In genomic region chr14:14781169-14781568, GRCm38 (mm10) we compare ENCODE assay signal across 26 mouse cellular contexts. TPM values are rescaled to one million over a fixed set of nuclear protein-coding genes. Genes with fewer than 3 reads are reported as not detected.
DNase-seq lines count a peak whose midpoint lies in the region; ATAC-seq and TF ChIP-seq lines count a peak whose summit lies in the region.
"Had no signal": no experiment of that assay in that cellular context is flagged by ENCODE, and none has a peak within 500 bp of the region (broad histone marks: within the 10 kb centered on the region; RNA-seq: fewer than 3 reads in every experiment).

No protein-coding gene starts in this region.

- no peak for ATAC-seq in forebrain, embryonic 15.5 days (replicated peaks)
- no peak for ATAC-seq in monocyte, adult 5-6 weeks (replicated peaks; ENCODE audit: insufficient number of reproducible peaks, low FRiP score, low TSS enrichment, poor library complexity, severe bottlenecking)
- ATAC-seq: forebrain, embryonic 14.5 days; forebrain, postnatal 0 days had no signal

- H3K27ac ChIP-seq in testis, adult 2 months (ENCODE audit: control insufficient read depth, insufficient read depth, low read depth, low read length) = no peak overlapping the region
- no peak overlapping the region for H3K27ac ChIP-seq in MEL (ENCODE audit: control insufficient read depth, low read depth, low read length)
- H3K27ac ChIP-seq in forebrain, embryonic 15.5 days (replicated peaks) = no peak overlapping the region
- H3K27ac ChIP-seq: embryonic facial prominence, embryonic 13.5 days; embryonic facial prominence, embryonic 15.5 days; forebrain, embryonic 10.5 days; forebrain, embryonic 12.5 days had no signal

- no peak for TF ChIP-seq EP300 in MEL (IDR thresholded peaks at IDR 0.05; ENCODE audit: low read depth in 1 of 2, low read length in 2 of 2)

- no peak for DNase-seq in testis, postnatal 10 days (ENCODE audit: low spot score)
- DNase-seq in B cell, adult 2 months = peak; percentile 15 to 45
- DNase-seq in MEL (ENCODE audit: low read depth, low spot score) = peak; percentile 12
- DNase-seq in splenic B cell, adult 2 months (ENCODE audit: low read depth, low spot score) = peak; percentile 30
- no peak for DNase-seq in gastrocnemius, postnatal 4 days (ENCODE audit: low spot score in 2 of 2)
- DNase-seq: adrenal gland, adult 2 months; adrenal gland, postnatal 10 days; adrenal gland, postnatal 25 days; cerebellum, adult 11 months; cerebellum, adult 18-20 months; cerebellum, adult 8-10 months; cerebellum, adult 9-11 months; cerebellum, postnatal 14 days; cerebellum, postnatal 36 days; embryo, embryonic 11 days; forebrain, postnatal 0 days had no signal

- no peak for TF ChIP-seq POLR2A in testis, adult 2 months (IDR thresholded peaks at IDR 0.05; ENCODE audit: control insufficient read depth, low read depth, low read length)
- no peak for TF ChIP-seq POLR2A in MEL (IDR thresholded peaks at IDR 0.05; ENCODE audit: control insufficient read depth in 1 of 2, insufficient read depth in 1 of 2, low read depth in 1 of 2, low read length in 2 of 2, poor library complexity in 1 of 2)

- no peak overlapping the region for H3K9ac ChIP-seq in MEL (ENCODE audit: control insufficient read depth, low read depth, low read length, poor library complexity, severe bottlenecking)
- no peak overlapping the region for H3K9ac ChIP-seq in forebrain, embryonic 15.5 days (replicated peaks)
- H3K9ac ChIP-seq: embryonic facial prominence, embryonic 13.5 days; embryonic facial prominence, embryonic 15.5 days; forebrain, embryonic 12.5 days; forebrain, postnatal 0 days had no signal

- H3K36me3 ChIP-seq in testis, adult 2 months (ENCODE audit: control insufficient read depth, insufficient read depth, low read length) = no peaks in the 10 kb centered on the region; the same call in none of the 2 replicates
- H3K36me3 ChIP-seq in MEL (ENCODE audit: control insufficient read depth in 1 of 2, insufficient read depth in 2 of 2, low read length in 2 of 2) = peaks cover 0 to 7% of the 10 kb centered on the region in 2 experiments; a peak in 2 of 4 replicates
- H3K36me3 ChIP-seq in splenic B cell, adult 2 months (ENCODE audit: control insufficient read depth, insufficient read depth, low read length, poor library complexity, severe bottlenecking) = no peaks in the 10 kb centered on the region; the same call in 1 of the 2 replicates
- peaks cover 55% of the 10 kb centered on the region for H3K36me3 ChIP-seq in forebrain, embryonic 15.5 days

- TF ChIP-seq CTCF in testis, adult 2 months (IDR thresholded peaks at IDR 0.05; ENCODE audit: control insufficient read depth, insufficient read depth, insufficient replicate concordance, low read depth, low read length) = no peak
- no peak for TF ChIP-seq CTCF in MEL (IDR thresholded peaks at IDR 0.05 in 2 of 3, conservative IDR thresholded peaks at IDR 0.05 in 1 of 3; ENCODE audit: control insufficient read depth in 1 of 3, insufficient read depth in 1 of 3, low read depth in 2 of 3, low read length in 3 of 3, poor library complexity in 1 of 3, severe bottlenecking in 1 of 3)

- no peaks in the 10 kb centered on the region for H3K4me1 ChIP-seq in testis, adult 2 months (ENCODE audit: control insufficient read depth, insufficient read depth, low read length)
- no peaks in the 10 kb centered on the region for H3K4me1 ChIP-seq in MEL (ENCODE audit: control insufficient read depth in 1 of 2, insufficient read depth in 2 of 2, low read length in 2 of 2)
- H3K4me1 ChIP-seq in forebrain, embryonic 15.5 days = no peaks in the 10 kb centered on the region
- H3K4me1 ChIP-seq: embryonic facial prominence, embryonic 13.5 days; embryonic facial prominence, embryonic 15.5 days; forebrain, embryonic 10.5 days; forebrain, embryonic 12.5 days had no signal

- WGBS in forebrain, embryonic 15.5 days = 86% methylated on average over 2 of the region's 2 CpGs

- H3K4me2 ChIP-seq in forebrain, embryonic 15.5 days (replicated peaks) = no peak overlapping the region
- H3K4me2 ChIP-seq: embryonic facial prominence, embryonic 13.5 days; embryonic facial prominence, embryonic 15.5 days; forebrain, embryonic 12.5 days had no signal

- no peak for TF ChIP-seq RAD21 in MEL (IDR thresholded peaks at IDR 0.05; ENCODE audit: low read depth, low read length)

- H3K79me2 ChIP-seq in MEL (ENCODE audit: control insufficient read depth, insufficient read depth, low read length, poor library complexity) = no peaks in the 10 kb centered on the region

- H3K4me3 ChIP-seq in testis, adult 2 months (ENCODE audit: control insufficient read depth, low read depth, low read length) = peak overlapping the region; percentile 69
- no peak overlapping the region for H3K4me3 ChIP-seq in MEL (ENCODE audit: control insufficient read depth in 1 of 2, insufficient read depth in 1 of 2, low read depth in 2 of 2, low read length in 2 of 2)
- no peak overlapping the region for H3K4me3 ChIP-seq in forebrain, embryonic 15.5 days
- H3K4me3 ChIP-seq: embryonic facial prominence, embryonic 13.5 days; embryonic facial prominence, embryonic 15.5 days; erythroblast, embryonic 14.5 days; forebrain, embryonic 10.5 days; forebrain, embryonic 12.5 days had no signal

- no peaks in the 10 kb centered on the region for H3K9me3 ChIP-seq in MEL (replicated peaks; ENCODE audit: insufficient read depth, low read length)
- H3K9me3 ChIP-seq in forebrain, embryonic 15.5 days = no peaks in the 10 kb centered on the region
- H3K9me3 ChIP-seq: embryonic facial prominence, embryonic 13.5 days; embryonic facial prominence, embryonic 15.5 days; forebrain, embryonic 10.5 days; forebrain, embryonic 12.5 days; G1E had no signal

- H3K27me3 ChIP-seq in testis, adult 2 months (ENCODE audit: control insufficient read depth, insufficient read depth, low read length) = no peaks in the 10 kb centered on the region
- H3K27me3 ChIP-seq in MEL (ENCODE audit: control insufficient read depth in 1 of 2, insufficient read depth in 2 of 2, low read length in 2 of 2) = no peaks in the 10 kb centered on the region
- no peaks in the 10 kb centered on the region for H3K27me3 ChIP-seq in splenic B cell, adult 2 months (ENCODE audit: control insufficient read depth, insufficient read depth, low read length, poor library complexity, severe bottlenecking)
- H3K27me3 ChIP-seq in forebrain, embryonic 15.5 days = no peaks in the 10 kb centered on the region
- H3K27me3 ChIP-seq: embryonic facial prominence, embryonic 13.5 days; embryonic facial prominence, embryonic 15.5 days; forebrain, embryonic 12.5 days had no signal

TF ChIP-seq in MEL, 35 proteins besides CTCF, POLR2A, EP300 and RAD21:
- TF ChIP-seq GABPA (IDR thresholded peaks at IDR 0.05; ENCODE audit: low read depth, low read length) (no peak), TCF12 (IDR thresholded peaks at IDR 0.05; ENCODE audit: low read depth, low read length) (no peak), ZC3H11A (IDR thresholded peaks at IDR 0.05; ENCODE audit: low read depth, low read length) (no peak), SIN3A (IDR thresholded peaks at IDR 0.05; ENCODE audit: low read length) (no peak), KAT2A (conservative IDR thresholded peaks at IDR 0.05; ENCODE audit: low read depth, low read length) (no peak), SMC3 (IDR thresholded peaks at IDR 0.05; ENCODE audit: low read depth, low read length) (no peak), MEF2A (IDR thresholded peaks at IDR 0.05; ENCODE audit: extremely low read depth, insufficient replicate concordance, low read depth, low read length, poor library complexity, severe bottlenecking) (no peak), MYB (IDR thresholded peaks at IDR 0.05; ENCODE audit: low read depth, low read length) (no peak), TAL1 (IDR thresholded peaks at IDR 0.05; ENCODE audit: low read length) (no peak), HCFC1 (IDR thresholded peaks at IDR 0.05; ENCODE audit: low read depth, low read length) (no peak), ELF1 (IDR thresholded peaks at IDR 0.05; ENCODE audit: low read depth, low read length) (no peak), ZNF384 (IDR thresholded peaks at IDR 0.05; ENCODE audit: low read depth, low read length) (no peak), JUND (IDR thresholded peaks at IDR 0.05; ENCODE audit: low read depth, low read length) (no peak), TBP (IDR thresholded peaks at IDR 0.05; ENCODE audit: low read depth, low read length) (no peak), BHLHE40 (IDR thresholded peaks at IDR 0.05; ENCODE audit: borderline replicate concordance, low read depth, low read length) (no peak)

RNA-seq across cellular contexts. Expression of gene Nek10, which starts 22.0 kb away (rescaled TPM):
- 1.8 and 2.2 TPM in 2 replicates for polyA plus RNA-seq in testis, adult 2 months (2012; rRNA removed)
- total RNA-seq in MEL (2012; rRNA removed) = not detected in 2 replicates
- not detected for polyA plus RNA-seq in MEL (2012; ENCODE audit: insufficient read depth in 1 of 2, insufficient read length in 2 of 2, low read depth in 1 of 2, low replicate concordance in 2 of 2, missing spikeins in 1 of 2)
- 0.08 and 0.09 TPM in 2 replicates for polyA plus RNA-seq in forebrain, embryonic 15.5 days (2015; fragmentation: Nextera tagmentation; extraction: Ambion mirVana)
- under 1 TPM; 0.05 to 0.13 TPM for total RNA-seq in gastrocnemius, postnatal 4 days (2021)
- total RNA-seq in monocyte, adult 5-6 weeks (2017) = 0.19 to 0.29 TPM in 2 of 3 replicates, not detected in the other
- polyA plus RNA-seq: adrenal gland, adult 2 months; erythroblast, embryonic 14.5 days; G1E had no signal

Comparison
In these comparisons a context has a peak if more than half of its experiments do, and no peak if none do; other contexts are left out.
1. DNase-seq: peak in B cell, adult 2 months (2 of 2), MEL (single experiment) and splenic B cell, adult 2 months (single experiment); none in testis, postnatal 10 days (single experiment) and gastrocnemius, postnatal 4 days (0 of 2).